Mouse (Mus musculus): ENCODE data around the gene Sla2.
"Not testable (repeated sequence)": the region's sequence is repeated elsewhere in the genome, so short reads cannot be mapped to it uniquely, and the experiment has no call there.

The Sla2 gene

DNA sequence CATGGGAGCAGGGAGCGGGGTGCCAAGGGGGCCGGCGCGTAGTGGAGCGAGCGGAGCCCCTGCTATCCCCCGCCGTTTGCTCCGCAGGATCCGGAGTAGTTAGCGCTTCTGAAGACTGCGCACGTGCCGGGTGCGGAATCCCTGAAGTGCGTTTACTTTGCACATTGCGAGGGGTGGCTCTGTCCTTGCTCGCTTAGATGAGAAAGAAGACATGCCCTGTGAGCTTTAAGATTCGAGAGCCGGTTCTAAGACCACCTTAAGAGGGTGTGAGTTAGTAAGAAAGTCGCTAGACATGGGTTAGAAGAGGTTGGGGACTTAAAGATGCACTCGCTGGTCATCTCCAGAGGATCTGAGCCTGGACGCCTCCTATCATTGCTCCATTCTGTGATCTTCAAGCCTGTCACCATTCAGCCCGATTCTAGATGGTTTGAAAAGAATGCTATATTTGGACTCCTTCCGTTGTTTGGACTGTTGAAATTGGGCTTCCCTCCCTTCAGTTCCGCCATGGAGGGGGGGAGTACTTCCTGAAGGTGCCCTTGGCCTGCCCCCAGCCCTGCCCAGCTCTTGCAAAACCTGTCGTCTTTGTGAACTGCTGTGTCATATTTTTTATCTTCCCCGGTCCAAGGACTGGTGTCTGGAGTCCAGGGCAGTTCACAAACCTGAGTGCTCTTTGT, 23.4 kb downstream of the Sla2 start:
- no peak for DNase-seq

DNA sequence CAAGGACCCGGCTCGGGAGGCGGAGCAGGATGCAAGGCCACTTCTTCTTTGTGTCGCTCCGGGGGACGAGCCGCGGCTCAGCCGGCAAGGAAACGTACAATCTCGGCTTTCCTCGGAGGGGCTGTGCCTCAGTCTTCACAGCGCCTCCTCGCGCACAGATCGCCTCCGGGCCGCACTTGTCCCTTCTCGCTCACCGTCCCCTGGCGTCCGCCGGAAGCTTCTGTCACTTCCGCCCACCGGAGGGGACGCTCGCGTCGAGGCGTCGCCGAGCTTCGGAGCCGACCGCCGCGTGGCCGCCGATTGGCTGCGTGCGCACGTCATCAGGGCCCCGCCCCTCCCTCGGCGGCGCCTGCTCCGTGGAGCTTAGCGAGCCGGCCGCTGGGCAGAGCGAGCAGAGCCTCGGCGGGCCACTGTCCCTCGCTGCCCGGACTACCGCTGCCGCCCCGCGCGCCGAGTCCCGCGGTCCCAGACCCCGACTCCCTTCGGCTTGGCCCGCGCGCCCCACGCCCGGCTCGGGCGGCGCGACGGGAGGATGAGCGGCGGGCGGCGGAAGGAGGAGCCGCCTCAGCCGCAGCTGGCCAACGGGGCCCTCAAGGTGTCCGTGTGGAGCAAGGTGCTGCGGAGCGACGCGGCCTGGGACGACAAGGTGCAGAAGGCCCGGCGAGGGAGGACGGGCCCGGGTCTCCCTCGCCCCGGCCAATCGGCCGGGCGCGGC, 24.1 kb downstream of the Sla2 start, which contains the start of gene Rab5if:
Gene Rab5if, plus strand, starts transcription at position 357 of the 715 bp plus-strand sequence.
- peak; percentile 97 for DNase-seq

GRCm38 (mm10) chr2:156862041-156862717, 24.8 kb downstream of the Sla2 start:
- no peak for DNase-seq

- DNase-seq = no peak
These were observed 28.3 kb downstream of the Sla2 start for GRCm38 (mm10) chr2:156858671-156859070.

DNA sequence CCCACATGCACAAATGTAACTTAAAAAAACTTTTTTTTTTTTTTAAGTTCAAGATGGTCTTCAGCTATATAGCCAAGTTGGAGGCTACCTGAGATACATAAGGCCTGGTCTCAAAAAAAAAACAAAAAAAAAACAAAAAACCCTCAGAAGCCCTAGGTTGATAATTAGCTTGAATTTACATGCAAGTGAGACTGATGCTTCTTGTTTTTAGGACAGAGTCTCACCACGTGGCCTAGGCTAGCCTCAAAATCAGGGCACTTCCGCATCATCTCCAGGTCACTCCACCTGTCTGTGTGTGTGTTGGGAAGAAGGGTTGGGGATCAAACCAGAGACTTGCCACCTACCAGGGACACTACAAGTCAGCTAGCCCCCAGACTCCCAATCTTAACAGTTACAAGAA, 29.2 kb downstream of the Sla2 start, which contains the start of gene 4930518I15Rik:
Gene 4930518I15Rik, minus strand, starts transcription at position 112 of the 400 bp plus-strand sequence.
- DNase-seq = no peak

DNA sequence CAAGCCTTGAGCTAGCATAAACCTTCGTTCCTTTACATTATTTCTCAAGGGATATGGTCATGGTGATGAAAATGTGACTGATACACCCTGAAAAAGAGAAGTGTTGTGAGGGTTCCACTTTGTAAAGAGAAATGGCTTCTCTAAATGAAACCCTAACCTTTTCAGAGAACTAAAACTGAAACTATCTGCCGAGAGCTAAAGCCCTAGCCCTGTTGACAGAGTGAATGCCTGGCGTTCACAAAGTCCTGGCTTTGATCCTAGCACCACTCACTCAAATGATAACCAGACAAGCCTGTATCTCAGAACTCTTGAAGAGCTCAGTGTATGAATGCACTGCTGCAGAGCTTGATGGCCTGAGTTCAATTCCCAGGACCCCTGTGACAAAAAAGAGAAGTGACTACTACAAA, 29.6 kb downstream of the Sla2 start:
- DNase-seq = no peak

DNA sequence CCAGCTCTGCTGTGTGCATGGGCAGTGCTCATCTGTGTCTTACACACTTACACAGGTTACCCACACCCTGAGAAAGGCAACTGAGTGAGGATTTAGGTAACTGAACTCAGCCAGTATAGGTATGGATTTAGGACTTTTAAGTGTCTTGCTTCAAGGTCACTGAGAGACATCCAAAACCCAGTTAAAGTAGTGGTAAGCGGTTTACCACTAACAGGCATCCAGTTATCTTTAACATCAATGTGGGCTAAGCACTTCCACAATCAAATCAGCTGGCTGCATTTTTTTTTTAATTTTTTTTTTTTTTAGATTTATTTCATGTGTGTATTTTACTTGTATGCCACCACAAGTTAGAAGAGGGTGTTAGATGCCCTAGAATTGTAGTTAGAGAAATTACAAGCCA, 30.7 kb downstream of the Sla2 start:
- no peak for DNase-seq

DNA sequence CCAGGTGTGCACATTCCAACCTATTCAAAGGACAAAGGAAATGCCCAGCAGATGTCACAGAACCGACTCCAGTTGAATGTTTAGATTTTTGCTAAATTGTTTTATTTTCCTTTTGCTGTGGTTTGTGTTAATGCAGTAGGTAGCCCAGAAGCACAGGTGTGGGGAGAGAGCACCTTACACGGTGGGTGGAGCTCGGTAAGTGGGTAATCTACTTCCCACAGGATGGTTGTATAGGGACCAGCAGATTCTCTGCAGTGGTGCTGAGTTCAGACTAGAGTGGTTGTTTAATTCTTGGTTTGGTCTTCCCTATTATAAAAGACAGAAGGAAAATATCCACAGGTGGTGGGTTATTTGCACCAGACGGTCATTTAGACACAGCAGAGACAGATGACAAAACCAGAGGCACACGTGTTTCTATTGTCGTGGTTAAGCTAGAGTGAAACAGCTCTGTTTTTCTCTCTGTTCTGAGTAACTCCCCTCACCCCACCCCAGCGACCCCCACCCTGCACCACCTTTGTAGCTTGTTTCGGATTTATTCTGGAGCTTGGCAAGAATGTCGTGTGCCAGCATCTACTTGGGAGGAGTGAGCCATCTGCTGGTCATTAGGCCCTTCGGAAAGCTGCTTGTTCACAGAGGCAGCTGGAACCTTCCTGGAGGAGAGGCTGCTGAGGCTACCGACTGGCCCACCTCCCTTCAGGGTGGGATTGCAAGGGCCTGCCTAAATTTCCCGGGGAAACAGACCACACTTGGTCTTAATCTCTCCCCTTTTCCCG, 32.8 kb downstream of the Sla2 start:
- peak; percentile 51 for DNase-seq

GRCm38 (mm10) chr2:156853584-156853983, 33.4 kb downstream of the Sla2 start:
- DNase-seq = not testable (repeated sequence)

DNA sequence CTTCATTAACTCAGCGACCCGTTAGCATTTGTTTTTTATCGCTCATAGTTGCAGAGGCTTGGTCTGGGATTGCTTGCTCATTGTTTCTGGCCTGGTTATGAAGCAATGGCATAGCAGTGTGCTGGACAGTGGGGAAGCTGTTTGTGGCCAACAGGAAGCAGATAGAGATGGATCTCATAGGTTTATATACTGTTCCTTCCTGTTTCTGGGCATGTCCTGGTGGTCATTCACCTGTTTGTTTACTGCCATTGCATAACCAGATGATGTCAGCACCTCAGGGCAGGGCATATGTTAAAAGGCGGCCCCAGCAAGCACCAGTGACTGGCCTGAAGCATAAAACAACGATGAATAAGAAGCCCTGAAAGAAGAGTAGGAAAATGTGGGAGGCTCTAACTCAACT, 36.5 kb downstream of the Sla2 start:
- no peak for DNase-seq

- no peak for DNase-seq
These were observed 38.3 kb downstream of the Sla2 start for GRCm38 (mm10) chr2:156848526-156849182.

GRCm38 (mm10) chr2:156847653-156848052, 39.3 kb downstream of the Sla2 start:
- no peak for DNase-seq

DNA sequence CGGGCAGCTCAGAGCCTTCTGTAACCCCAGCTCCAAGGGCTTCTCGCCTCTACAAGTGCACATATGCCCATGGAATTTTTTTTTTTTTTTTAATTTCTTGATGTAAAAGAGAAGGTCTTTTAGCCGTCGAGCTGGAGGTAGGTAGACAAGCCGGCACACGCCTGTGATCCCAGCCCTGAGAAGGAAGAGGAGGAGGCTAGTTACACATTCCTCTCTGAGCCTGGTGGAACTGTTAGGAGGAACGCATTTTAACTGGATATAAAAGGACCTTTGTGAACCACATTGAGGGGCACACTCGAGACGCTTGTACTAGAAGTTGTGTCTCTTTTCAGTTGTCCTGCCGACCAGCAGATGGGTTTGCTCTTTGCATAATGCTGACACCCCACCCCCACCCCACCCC, 42.3 kb downstream of the Sla2 start:
- DNase-seq = no peak

- no peak for DNase-seq
These were observed 43.7 kb downstream of the Sla2 start for GRCm38 (mm10) chr2:156843331-156843730.

DNA sequence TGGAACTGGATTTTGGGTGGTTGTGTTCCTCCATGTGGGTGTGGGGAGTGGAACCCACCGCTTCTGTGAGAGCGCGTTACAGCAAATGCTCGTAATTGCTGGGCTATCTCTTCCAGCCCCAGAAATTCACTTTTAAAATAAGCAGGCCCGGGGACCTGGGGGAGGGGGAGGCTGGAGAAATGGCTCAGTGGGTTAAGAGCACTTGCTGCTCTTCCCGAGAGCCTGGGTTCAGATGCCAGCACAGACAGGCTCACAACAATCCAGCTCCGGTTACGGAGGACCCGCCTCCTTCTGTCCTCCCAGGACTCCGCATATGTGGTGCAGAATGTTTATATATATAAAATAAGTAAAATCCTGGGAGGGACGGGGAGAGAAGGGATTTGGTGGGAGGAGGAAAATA, 44.3 kb downstream of the Sla2 start:
- no peak for DNase-seq

DNA sequence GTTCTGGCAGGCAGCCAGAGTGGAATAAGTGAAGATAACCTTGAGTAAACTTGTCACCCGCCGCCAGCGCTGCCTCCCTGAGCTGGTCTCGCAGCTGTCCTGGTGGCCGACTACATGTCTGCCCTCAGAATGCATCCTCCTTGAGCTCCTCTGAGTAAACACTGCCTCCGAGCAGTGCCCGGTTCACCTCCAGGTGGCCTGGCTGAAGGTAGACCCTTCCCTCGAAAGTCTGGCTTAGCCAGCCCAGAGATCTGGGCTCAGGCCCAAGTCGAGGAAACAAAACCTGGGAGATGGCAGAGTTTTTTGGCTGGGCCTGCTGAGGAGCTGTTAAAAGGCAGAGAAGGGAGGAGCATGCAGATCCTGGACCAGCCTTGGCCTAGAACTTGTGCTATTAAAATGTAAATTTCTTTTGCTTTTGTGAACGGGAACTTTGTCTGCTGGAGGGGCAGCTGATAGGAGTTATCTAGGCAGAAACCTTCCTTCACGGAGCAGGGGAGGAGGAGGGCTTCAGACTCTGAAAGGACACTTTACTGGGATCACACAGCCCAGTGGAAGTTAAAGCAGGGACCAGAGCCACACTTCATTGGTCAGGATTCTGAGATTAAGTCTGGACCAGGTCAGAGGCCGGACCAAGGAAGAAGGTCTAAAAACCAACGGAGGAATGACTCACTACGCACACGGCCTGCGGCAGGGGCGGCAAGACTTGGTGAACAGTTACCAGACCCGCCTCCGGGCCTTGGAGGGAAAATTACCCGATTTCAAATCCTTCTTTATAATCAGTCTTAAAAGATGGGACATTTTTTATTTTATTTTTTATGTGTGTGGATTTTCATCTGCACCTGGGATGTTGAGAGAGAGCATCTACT, 44.9 kb downstream of the Sla2 start:
- no peak for DNase-seq

GRCm38 (mm10) chr2:156841028-156841840, 45.8 kb downstream of the Sla2 start:
- DNase-seq = peak; percentile 58

- no peak for DNase-seq
These were observed 46.5 kb downstream of the Sla2 start for GRCm38 (mm10) chr2:156840301-156841027.

DNA sequence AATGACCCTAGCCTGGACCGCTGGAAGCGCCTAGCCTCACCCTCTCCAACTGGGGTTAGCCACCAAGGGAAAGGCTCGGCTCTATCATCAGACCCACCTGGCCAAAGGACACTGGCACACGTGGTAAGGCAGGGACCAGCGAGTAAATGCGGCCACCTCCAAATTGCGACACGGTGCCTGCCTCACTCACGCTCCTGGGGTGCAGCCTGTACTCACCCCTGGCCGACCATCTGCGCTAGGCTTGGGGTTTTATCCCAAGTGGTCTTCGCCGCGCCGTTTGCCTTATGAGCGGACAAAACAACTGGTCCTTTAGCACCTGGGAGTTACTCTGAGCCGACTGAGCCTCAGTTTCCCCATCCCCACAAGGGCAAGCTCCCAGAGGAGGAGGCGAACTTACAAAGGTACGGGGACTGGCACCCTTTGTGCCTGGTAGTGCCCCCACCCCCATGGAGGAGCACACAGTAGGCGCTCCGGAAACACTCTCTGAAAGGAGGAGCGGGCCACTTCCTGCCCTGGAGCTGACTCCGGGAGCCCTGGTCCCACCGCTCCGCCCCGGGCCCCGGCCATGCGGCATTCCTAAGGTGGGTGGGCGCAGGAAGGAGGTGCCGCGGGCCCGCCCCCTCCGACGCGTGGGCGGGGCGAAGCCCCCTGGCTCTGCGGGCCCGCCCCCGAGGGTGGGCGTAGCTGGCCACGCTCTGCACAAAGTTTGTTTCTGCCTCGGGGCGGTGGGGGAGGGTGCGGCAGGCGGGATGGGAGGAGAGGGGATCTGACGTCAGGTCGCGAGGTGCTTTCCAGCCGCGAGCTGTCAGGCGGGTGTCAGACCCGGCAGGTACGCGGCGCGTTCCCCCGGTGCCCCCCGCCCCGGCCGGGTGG, 47.4 kb downstream of the Sla2 start, which contains the start of gene Tgif2:
Gene Tgif2, plus strand, starts transcription at position 689 of the 873 bp plus-strand sequence.
- DNase-seq = no peak

Data from layer of hippocampus, adult 9-11 months (tissue).